In genomic region chr10:24797246-24797645, GRCm38 (mm10) we compare ENCODE assay signal across 9 mouse cellular contexts. TPM values are rescaled to one million over a fixed set of nuclear protein-coding genes. Genes with fewer than 3 reads are reported as not detected.
A peak's percentile ranks its signal among the peaks of the same experiment; 100 is the strongest.
DNase-seq lines count a peak whose midpoint lies in the region; TF ChIP-seq lines count a peak whose summit lies in the region.
"Had no signal": no experiment of that assay in that cellular context is flagged by ENCODE, and none has a peak within 500 bp of the region (broad histone marks: within the 10 kb centered on the region; RNA-seq: fewer than 3 reads in every experiment).

No protein-coding gene starts in this region.

- TF ChIP-seq CTCF in ES-Bruce4 (IDR thresholded peaks at IDR 0.05; ENCODE audit: low read depth, low read length): peak; percentile 54

- TF ChIP-seq EP300 in ES-Bruce4 (IDR thresholded peaks at IDR 0.05; ENCODE audit: insufficient read depth, low read depth, low read length): no peak

- no peak for TF ChIP-seq POLR2A in ES-Bruce4 (IDR thresholded peaks at IDR 0.05; ENCODE audit: insufficient read depth, low read length)

- no peak overlapping the region for H3K4me3 ChIP-seq in ES-Bruce4 (ENCODE audit: low read depth, low read length)
- H3K4me3 ChIP-seq: limb, embryonic 15.5 days had no signal

- peaks cover 2% of the 10 kb centered on the region for H3K4me1 ChIP-seq in ES-Bruce4 (ENCODE audit: control insufficient read depth, insufficient read depth, low read length)
- H3K4me1 ChIP-seq: limb, embryonic 15.5 days had no signal

- no peak overlapping the region for H3K9ac ChIP-seq in ES-Bruce4 (ENCODE audit: low read depth, poor library complexity, severe bottlenecking)
- H3K9ac ChIP-seq: limb, embryonic 15.5 days had no signal

- H3K9me3 ChIP-seq in ES-Bruce4 (replicated peaks; ENCODE audit: control insufficient read depth, insufficient read depth, low read length, poor library complexity, severe bottlenecking): no peaks in the 10 kb centered on the region
- H3K9me3 ChIP-seq: limb, embryonic 15.5 days had no signal

- DNase-seq in gastrocnemius, adult 18-20 months (ENCODE audit: low spot score): peak; percentile 56
- DNase-seq in gastrocnemius, postnatal 25 days: no peak
- peak; percentile 69 for DNase-seq in c-Kit-positive CD71-positive TER-119-positive erythroid progenitor cells, embryonic 14.5 days (ENCODE audit: low spot score)
- DNase-seq in frontal cortex, postnatal 25 days (ENCODE audit: low spot score in 2 of 2): peak; percentile 38 to 40
- peak; percentile 48 to 51 for DNase-seq in layer of hippocampus, postnatal 14 days (ENCODE audit: low spot score in 2 of 2)
- DNase-seq in mesoderm, embryonic 11.5 days (ENCODE audit: low read depth, low spot score): peak; percentile 68
- peak; percentile 41 to 60 for DNase-seq in spleen, postnatal 36 days (ENCODE audit: low spot score in 2 of 2)

- peaks cover 17% of the 10 kb centered on the region for H3K36me3 ChIP-seq in ES-Bruce4 (ENCODE audit: control insufficient read depth, insufficient read depth, low read length, poor library complexity, severe bottlenecking)
- H3K36me3 ChIP-seq: limb, embryonic 15.5 days had no signal

- no peak overlapping the region for H3K27ac ChIP-seq in ES-Bruce4 (ENCODE audit: insufficient read depth, low read length)
- H3K27ac ChIP-seq: limb, embryonic 15.5 days had no signal

- H3K27me3 ChIP-seq in ES-Bruce4 (ENCODE audit: control insufficient read depth, insufficient read depth, low read length, poor library complexity, severe bottlenecking): no peaks in the 10 kb centered on the region; the same call in 1 of the 2 replicates
- H3K27me3 ChIP-seq: limb, embryonic 15.5 days had no signal

RNA-seq across cellular contexts. Expression of gene Enpp3, which starts 45.4 kb away (rescaled TPM):
- total RNA-seq in gastrocnemius, adult 18-20 months (2021): 1 to 10 TPM; 2.1 to 2.6 TPM
- 1 to 10 TPM; 2.1 to 2.6 TPM for total RNA-seq in gastrocnemius, postnatal 25 days (2021)
- polyA plus RNA-seq in ES-Bruce4 (2011; ENCODE audit: insufficient read depth, insufficient read length, low read depth, missing spikeins): 74.7 and 74.9 TPM in 2 replicates
- total RNA-seq in layer of hippocampus, postnatal 14 days (2021): 1 to 10 TPM in 1 of 2 experiments, under 1 TPM in 1; 0.88 to 2.1 TPM
